ENCODE assay signal across 10 mouse cellular contexts in genomic region chr12:99153664-99154063, GRCm38 (mm10).
DNase-seq lines count a peak whose midpoint lies in the region; ATAC-seq lines count a peak whose summit lies in the region.
"Had no signal": no experiment of that assay in that cellular context is flagged by ENCODE, and none has a peak within 500 bp of the region (broad histone marks: within the 10 kb centered on the region; RNA-seq: fewer than 3 reads in every experiment).

No protein-coding gene starts in this region.

- WGBS in limb, embryonic 13.5 days = 18% methylated on average over 10 of the region's 10 CpGs

- H3K4me3 ChIP-seq in limb, embryonic 13.5 days = peak overlapping the region; percentile 7; the same call in 1 of the 2 replicates

- peak; percentile 36; the same call in 1 of the 2 replicates for ATAC-seq in limb, embryonic 13.5 days (ENCODE audit: low FRiP score, low read depth)

- H3K9ac ChIP-seq in limb, embryonic 13.5 days = peak overlapping the region; percentile 32; the same call in 1 of the 2 replicates

- no peak overlapping the region for H3K27ac ChIP-seq in limb, embryonic 13.5 days
- H3K27ac ChIP-seq: macrophage had no signal

- intact Hi-C loops in left cerebral cortex, postnatal 4 days (cut with DNase I) = no loop called here
- intact Hi-C loops in heart, postnatal 10 days (cut with DNase I) = loop anchor here (5.0 kb wide), 1 partner anchor 56 kb away; no protein-coding TSS in a partner anchor

- H3K9me3 ChIP-seq in limb, embryonic 13.5 days = peaks cover 9% of the 10 kb centered on the region; the same call in 1 of the 2 replicates

- DNase-seq in left cerebral cortex, postnatal 4 days = peak; percentile 85
- DNase-seq in left cerebral cortex, adult 9 months (ENCODE audit: low spot score in 2 of 2) = no peak
- peak; percentile 38 for DNase-seq in embryo, embryonic 11.5 days (ENCODE audit: low read depth, low spot score)
- peak; percentile 66 for DNase-seq in retina, postnatal 1 day
- DNase-seq in urinary bladder, adult 2 months (ENCODE audit: low spot score) = no peak
- no peak for DNase-seq in heart, postnatal 10 days
- no peak for DNase-seq in Muller cell, postnatal 12 days (ENCODE audit: inconsistent ontology term)
- DNase-seq: layer of hippocampus, adult 9-11 months had no signal

- peak overlapping the region; percentile 53 for H3K4me2 ChIP-seq in limb, embryonic 13.5 days (replicated peaks)

- H3K4me1 ChIP-seq in limb, embryonic 13.5 days = peaks cover 11% of the 10 kb centered on the region

- no peaks in the 10 kb centered on the region for H3K27me3 ChIP-seq in limb, embryonic 13.5 days

- no peaks in the 10 kb centered on the region for H3K36me3 ChIP-seq in limb, embryonic 13.5 days

Comparison
In these comparisons a context has a peak if more than half of its experiments do, and no peak if none do; other contexts are left out.
1. DNase-seq: peak in left cerebral cortex, postnatal 4 days (single experiment), embryo, embryonic 11.5 days (single experiment) and retina, postnatal 1 day (single experiment); none in left cerebral cortex, adult 9 months (0 of 2), urinary bladder, adult 2 months (single experiment), heart, postnatal 10 days (0 of 2) and Muller cell, postnatal 12 days (single experiment).